Mouse (Mus musculus) forebrain, embryonic 14.5 days (tissue): Measurements from ENCODE around the gene Lgals8. TPM values are rescaled to one million over a fixed set of nuclear protein-coding genes. Genes with fewer than 3 reads are reported as not detected.
A peak's percentile ranks its signal among the peaks of the same experiment; 100 is the strongest.

Experiments
- ATAC-seq: fragments of 200-750 bp; cut with Nextera tagmentation; 2 replicates; pipeline ENCODE4 v1.8.0; 2017; ENCODE audit warnings: mild to moderate bottlenecking, moderate library complexity
- DNase-seq: peaks from one replicate; pipeline ENCODE4 v3.0.0-alpha.2; 2015; ENCODE audit warnings: low spot score
- H3K27ac ChIP-seq: fragments of 300-500 bp; sonication (generic); 2 replicates; pipeline ENCODE4 v1.5.1; 2014; ENCODE audit warnings: low read depth, mild to moderate bottlenecking, control low read depth, low read length, moderate library complexity
- H3K27me3 ChIP-seq: fragments of 300-500 bp; sonication (generic); replicated peaks from 2 replicates; pipeline ENCODE4 v1.6.1; 2014; ENCODE audit warnings: low read length, control low read depth, mixed read lengths; ENCODE audit not compliant: control insufficient read depth, insufficient read depth
- H3K36me3 ChIP-seq: fragments of 300-500 bp; sonication (generic); 2 replicates; pipeline ENCODE4 v1.6.1; 2014; ENCODE audit warnings: low read length, control low read depth; ENCODE audit not compliant: control insufficient read depth, insufficient read depth
- H3K4me1 ChIP-seq: fragments of 300-500 bp; sonication (generic); 2 replicates; pipeline ENCODE4 v1.6.1; 2014; ENCODE audit warnings: antibody characterized with exemption, low read length, control low read depth; ENCODE audit not compliant: control insufficient read depth, insufficient read depth
- H3K4me2 ChIP-seq: fragments of 300-500 bp; sonication (generic); 2 replicates; pipeline ENCODE4 v1.6.1; 2014; ENCODE audit warnings: mild to moderate bottlenecking, control low read depth, low read length
- H3K4me3 ChIP-seq: fragments of 300-500 bp; sonication (generic); 2 replicates; pipeline ENCODE4 v1.5.1; 2014; ENCODE audit warnings: low read depth, low read length, control low read depth
- H3K9ac ChIP-seq: fragments of 300-500 bp; sonication (generic); 2 replicates; pipeline ENCODE4 v1.6.1; 2014; ENCODE audit warnings: mild to moderate bottlenecking, low read length, control low read depth, moderate library complexity
- H3K9me3 ChIP-seq: fragments of 300-500 bp; sonication (generic); replicated peaks from 2 replicates; pipeline ENCODE4 v1.6.1; 2016; ENCODE audit warnings: low read length, control low read depth, mixed read lengths; ENCODE audit not compliant: control insufficient read depth
- WGBS: fragments of 180-500 bp; shearing (Covaris S2); extraction: QIAGEN DNeasy Blood & Tissue Kit; methylation state at CpG from one replicate; pipeline ENCODE4 v1.1.7; 2014; 5-methylcytosine and 5-hydroxymethylcytosine counted together
- polyA plus RNA-seq: library from polyadenylated mRNA; unstranded; fragments of >200 nt; fragmentation: Nextera tagmentation; extraction: Ambion mirVana; gene quantifications from 2 replicates; pipeline ENCODE4 v1.2.1, GENCODE M21; 2014

Lgals8 gene
- polyA plus RNA-seq, 1 experiment from 2014 or later = 10.7 TPM

DNA sequence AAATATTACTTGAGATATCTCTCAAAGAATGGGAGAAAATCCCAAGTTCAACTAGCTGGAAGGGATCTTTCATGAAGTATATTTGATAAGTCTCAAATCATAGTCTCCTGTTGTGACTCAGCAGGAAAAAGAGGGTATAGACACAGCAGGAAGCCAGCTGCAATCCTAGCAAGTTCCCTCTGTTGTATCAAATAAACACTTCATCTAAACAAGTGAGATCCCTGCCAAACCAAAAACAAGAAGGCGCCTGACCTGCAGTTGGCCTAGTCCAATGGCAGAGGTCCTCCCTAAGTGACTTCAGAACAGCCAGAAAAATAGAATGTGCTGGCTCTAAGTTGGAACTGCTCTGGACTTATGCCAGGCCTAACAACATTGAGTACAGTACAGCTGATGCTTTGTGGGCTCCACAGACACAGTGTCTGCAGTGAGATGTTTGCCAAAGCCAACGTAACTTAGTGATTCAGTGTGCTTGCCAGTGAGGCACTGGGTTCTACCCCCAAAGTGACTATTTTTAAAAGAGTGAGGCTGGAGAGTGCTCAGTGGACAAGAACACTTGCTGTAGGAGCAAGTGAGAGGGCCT lies 22.6 kb downstream of the Lgals8 start:
- H3K9me3 ChIP-seq = no peaks in the 10 kb centered on the region
- 0 out of 2 replicates have a peak, but pooled peaks have one; percentile 12 for ATAC-seq
- peaks cover 31% of the 10 kb centered on the region for H3K36me3 ChIP-seq
- peak; percentile 43 for DNase-seq
- H3K4me1 ChIP-seq = no peaks in the 10 kb centered on the region
- no peak overlapping the region for H3K4me3 ChIP-seq
- WGBS = 73% methylated on average over 2 of the region's 2 CpGs
- no peak overlapping the region for H3K27ac ChIP-seq
- no peak overlapping the region for H3K4me2 ChIP-seq
- no peaks in the 10 kb centered on the region for H3K27me3 ChIP-seq
- no peak overlapping the region for H3K9ac ChIP-seq

DNA sequence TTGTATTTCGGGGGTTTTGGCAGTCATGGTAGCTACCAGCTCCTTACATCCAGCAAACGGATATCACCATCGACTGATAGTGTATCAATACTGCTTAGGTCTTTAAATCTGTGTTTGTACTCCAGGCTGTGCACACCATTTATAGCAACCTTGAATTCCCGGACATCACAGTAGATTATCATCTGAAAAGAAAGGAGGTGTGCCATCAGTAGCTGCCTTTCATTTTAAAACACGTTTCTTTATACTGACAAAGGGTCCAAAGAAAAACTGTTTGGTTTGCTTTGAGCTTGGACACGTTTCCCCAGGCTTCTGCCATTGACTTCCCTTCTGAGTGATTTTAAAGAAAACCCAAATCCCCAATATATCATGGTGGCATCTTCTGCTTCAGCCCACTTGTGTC lies 23.9 kb downstream of the Lgals8 start:
- no peaks in the 10 kb centered on the region for H3K27me3 ChIP-seq
- no peak for DNase-seq
- H3K4me3 ChIP-seq = no peak overlapping the region
- H3K4me2 ChIP-seq = no peak overlapping the region
- no peaks in the 10 kb centered on the region for H3K4me1 ChIP-seq
- no peak overlapping the region for H3K9ac ChIP-seq
- ATAC-seq = no peak
- peaks cover 40% of the 10 kb centered on the region for H3K36me3 ChIP-seq
- no peak overlapping the region for H3K27ac ChIP-seq
- H3K9me3 ChIP-seq = no peaks in the 10 kb centered on the region
- WGBS = 85% methylated on average over 6 of the region's 6 CpGs

DNA sequence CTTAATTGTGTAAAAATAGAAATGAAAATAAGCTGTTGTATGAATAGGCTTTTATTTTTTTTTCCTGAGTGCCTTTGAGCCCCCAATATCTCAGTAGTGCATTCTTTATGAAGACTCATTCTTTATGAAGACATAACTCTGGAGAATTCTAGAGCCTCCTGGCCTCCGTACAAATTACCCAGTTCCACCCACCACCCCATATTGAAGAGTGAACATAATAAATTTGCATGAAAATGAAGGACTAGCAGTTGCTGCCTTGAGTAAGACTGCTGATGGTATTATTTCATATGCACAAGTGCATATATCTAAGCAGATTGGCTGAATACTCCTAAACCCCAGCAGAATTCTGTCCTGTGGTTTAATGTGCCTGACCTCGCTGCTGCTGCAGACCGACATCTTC lies 25.2 kb downstream of the Lgals8 start:
- Histone ChIP-seq H3K9me3 (no peaks in the 10 kb centered on the region), H3K4me2 (no peak overlapping the region), H3K27ac (no peak overlapping the region), H3K4me1 (no peaks in the 10 kb centered on the region), H3K4me3 (no peak overlapping the region), H3K36me3 (peaks cover 52% of the 10 kb centered on the region), H3K27me3 (no peaks in the 10 kb centered on the region), H3K9ac (no peak overlapping the region)
- DNase-seq = no peak
- WGBS = 87% methylated on average over 3 of the region's 3 CpGs
- ATAC-seq = no peak

DNA sequence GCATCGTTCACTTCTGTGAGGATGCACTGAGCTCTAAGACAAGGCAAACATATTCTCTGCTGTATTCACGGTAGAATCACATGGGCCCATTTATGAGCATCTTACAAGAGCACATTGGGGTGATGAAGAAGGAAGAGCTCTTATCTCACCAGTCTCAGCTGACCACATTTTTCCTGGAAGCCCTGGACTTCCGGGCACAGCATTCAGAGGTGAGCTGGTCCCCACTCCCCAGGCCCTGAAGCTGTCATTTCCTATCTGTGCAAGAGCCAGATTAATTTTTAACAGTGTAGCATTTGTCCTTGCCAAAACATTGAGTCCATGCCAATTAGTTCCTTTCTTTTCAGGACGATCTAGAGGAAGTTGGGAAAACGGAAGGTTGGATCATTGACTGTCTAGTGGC lies 30.9 kb downstream of the Lgals8 start:
- no peaks in the 10 kb centered on the region for H3K27me3 ChIP-seq
- peaks cover 91% of the 10 kb centered on the region for H3K36me3 ChIP-seq
- no peak for ATAC-seq
- no peak overlapping the region for H3K4me3 ChIP-seq
- no peak overlapping the region for H3K9ac ChIP-seq
- 83% methylated on average over 5 of the region's 5 CpGs for WGBS
- no peak overlapping the region for H3K27ac ChIP-seq
- no peak overlapping the region for H3K4me2 ChIP-seq
- H3K9me3 ChIP-seq = no peaks in the 10 kb centered on the region
- H3K4me1 ChIP-seq = no peaks in the 10 kb centered on the region
- no peak for DNase-seq

DNA sequence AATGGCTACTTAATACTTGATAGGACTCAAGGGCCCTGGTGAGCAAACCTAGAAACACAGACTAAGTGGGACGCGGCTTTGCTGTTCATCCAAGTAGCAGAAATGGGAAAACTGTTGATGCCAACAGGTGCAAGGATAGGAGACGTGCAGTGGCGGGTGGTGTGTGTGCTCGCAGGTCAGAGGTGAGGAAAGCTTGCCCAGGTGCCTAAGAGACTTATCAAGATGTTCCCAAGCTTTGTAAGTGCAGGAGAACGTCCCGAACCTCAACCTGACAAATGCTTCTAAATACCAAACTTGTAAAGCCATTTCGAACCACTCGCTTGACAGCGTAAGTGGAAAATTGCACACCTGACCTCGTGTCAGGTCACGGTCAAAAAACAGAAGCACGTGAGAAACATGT lies 36.2 kb downstream of the Lgals8 start:
- DNase-seq (no peak), ATAC-seq (no peak)
- H3K36me3 ChIP-seq = peaks cover 95% of the 10 kb centered on the region
- H3K27ac ChIP-seq = no peak overlapping the region
- H3K4me2 ChIP-seq = no peak overlapping the region
- no peak overlapping the region for H3K4me3 ChIP-seq
- H3K27me3 ChIP-seq = no peaks in the 10 kb centered on the region
- no peaks in the 10 kb centered on the region for H3K9me3 ChIP-seq
- 94% methylated on average over 13 of the region's 13 CpGs for WGBS
- H3K9ac ChIP-seq = no peak overlapping the region
- H3K4me1 ChIP-seq = no peaks in the 10 kb centered on the region

DNA sequence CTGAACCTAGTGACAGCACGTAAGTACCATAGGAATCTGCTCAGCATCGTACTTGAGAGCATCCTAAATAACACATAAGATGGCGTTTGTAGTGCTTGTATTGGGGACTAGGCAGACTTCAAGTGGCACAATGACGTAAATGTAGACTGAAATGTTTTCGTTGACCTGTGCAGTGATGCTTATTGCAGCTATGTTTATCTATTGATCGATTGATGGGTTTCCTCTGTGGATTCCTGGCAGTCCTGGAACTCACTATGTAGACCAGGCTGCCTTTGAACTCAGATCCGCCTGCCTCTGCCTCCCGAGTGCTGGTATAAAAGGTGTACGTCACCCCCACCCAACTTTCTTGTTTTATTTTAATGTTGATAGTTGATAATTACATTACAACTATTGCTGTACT lies 44.1 kb downstream of the Lgals8 start:
- Histone ChIP-seq H3K4me2 (no peak overlapping the region), H3K9ac (no peak overlapping the region), H3K27me3 (no peaks in the 10 kb centered on the region), H3K4me1 (no peaks in the 10 kb centered on the region), H3K36me3 (peaks cover 89% of the 10 kb centered on the region), H3K9me3 (no peaks in the 10 kb centered on the region), H3K27ac (no peak overlapping the region), H3K4me3 (no peak overlapping the region)
- ATAC-seq (no peak), DNase-seq (no peak)
- 94% methylated on average over 9 of the region's 9 CpGs for WGBS

- Histone ChIP-seq H3K4me2 (no peak overlapping the region), H3K27ac (no peak overlapping the region), H3K4me1 (no peaks in the 10 kb centered on the region), H3K36me3 (peaks cover 82% of the 10 kb centered on the region), H3K9ac (no peak overlapping the region), H3K9me3 (no peaks in the 10 kb centered on the region), H3K4me3 (no peak overlapping the region), H3K27me3 (no peaks in the 10 kb centered on the region)
- WGBS = 94% methylated on average over 8 of the region's 8 CpGs
- ATAC-seq (no peak), DNase-seq (no peak)
Measured at GRCm38 (mm10) chr13:12412016-12412415, 52.7 kb downstream of the Lgals8 start.

DNA sequence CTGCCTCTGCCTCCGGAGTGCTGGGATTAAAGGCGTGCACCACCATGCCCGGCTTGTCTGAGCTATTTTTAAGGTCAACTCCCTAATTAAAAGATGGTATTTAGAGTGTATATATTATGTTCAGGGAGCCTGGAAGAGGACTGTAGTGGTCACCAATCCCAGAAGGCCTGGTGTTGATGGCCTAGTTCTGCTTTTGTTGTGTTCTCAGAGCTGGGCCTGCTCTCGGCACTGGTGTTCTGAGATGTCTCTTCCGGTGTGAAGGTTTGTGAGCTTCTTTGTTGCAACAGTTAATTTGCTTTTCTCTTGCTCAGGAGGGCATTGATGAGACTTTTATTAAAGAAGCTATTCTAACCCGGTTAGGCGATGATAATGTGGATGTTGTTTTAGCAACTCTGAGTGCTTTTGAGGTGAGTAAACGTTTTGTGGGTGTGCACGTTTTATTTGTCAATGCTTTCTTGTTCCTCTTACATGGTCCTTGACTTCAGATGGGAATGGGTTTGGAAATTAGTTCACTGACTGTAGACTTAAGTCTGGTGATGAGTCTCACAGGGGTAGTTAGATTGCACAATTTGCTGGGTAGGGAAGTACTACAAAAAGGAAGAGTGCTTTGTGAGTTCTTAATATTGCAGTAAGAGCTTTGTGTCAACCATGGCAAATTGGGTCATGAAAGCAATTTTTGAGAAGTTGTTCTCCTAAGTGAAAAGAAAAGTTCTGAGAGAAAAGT lies 56.2 kb downstream of the Lgals8 start:
- no peak for ATAC-seq
- no peaks in the 10 kb centered on the region for H3K27me3 ChIP-seq
- H3K9ac ChIP-seq = no peak overlapping the region
- H3K4me3 ChIP-seq = no peak overlapping the region
- no peak overlapping the region for H3K27ac ChIP-seq
- no peak for DNase-seq
- no peak overlapping the region for H3K4me2 ChIP-seq
- H3K36me3 ChIP-seq = peaks cover 68% of the 10 kb centered on the region
- 69% methylated on average over 9 of the region's 9 CpGs for WGBS
- H3K4me1 ChIP-seq = no peaks in the 10 kb centered on the region
- H3K9me3 ChIP-seq = no peaks in the 10 kb centered on the region

DNA sequence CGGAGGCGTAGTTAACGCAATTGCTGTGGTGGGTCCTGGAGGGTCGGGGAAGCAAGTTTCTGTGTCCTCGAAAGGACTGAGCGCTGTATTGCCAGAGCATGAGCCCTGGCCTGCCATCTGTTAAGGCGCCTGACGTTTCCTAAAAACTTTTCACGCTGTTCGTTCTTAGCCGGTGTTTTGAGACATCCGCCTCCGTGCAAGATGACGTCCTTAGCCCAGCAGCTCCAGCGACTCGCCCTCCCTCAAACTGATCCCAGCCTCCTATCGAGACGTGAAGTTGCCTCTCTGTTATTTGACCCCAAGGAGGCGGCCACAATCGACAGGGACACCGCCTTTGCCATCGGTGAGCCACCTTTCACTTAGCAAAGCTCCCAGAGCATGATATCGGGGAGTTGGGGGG lies 69.2 kb downstream of the Lgals8 start:
- H3K4me2 ChIP-seq = peak overlapping the region; percentile 96
- peak; percentile 1 for DNase-seq
- no peaks in the 10 kb centered on the region for H3K27me3 ChIP-seq
- H3K27ac ChIP-seq = no peak overlapping the region
- H3K4me3 ChIP-seq = peak overlapping the region; percentile 85
- H3K4me1 ChIP-seq = peaks cover 7% of the 10 kb centered on the region
- peaks cover 28% of the 10 kb centered on the region; the same call in 1 of the 2 replicates for H3K36me3 ChIP-seq
- ATAC-seq = no peak; the same call in 1 of the 2 replicates
- H3K9me3 ChIP-seq = no peaks in the 10 kb centered on the region
- WGBS = under 1% methylated on average over 23 of the region's 23 CpGs
- H3K9ac ChIP-seq = peak overlapping the region; percentile 70
